Mouse (Mus musculus): Measurements from ENCODE around the gene Vmn2r90.

GRCm38 (mm10) chr17:17738635-17739034 lies 35.1 kb downstream of the Vmn2r90 start:
- TF ChIP-seq CTCF (IDR thresholded peaks at IDR 0.05; ENCODE audit: low read depth, low read length) (no peak), POLR2A (IDR thresholded peaks at IDR 0.05; ENCODE audit: borderline replicate concordance, low read depth, low read length) (no peak)
